Mouse (Mus musculus) cerebellum, adult 2 months (tissue): ENCODE measurements around the gene Hdac1.

ENCODE experiments used
- CTCF ChIP-seq: fragments of 200-500 bp; IDR thresholded peaks from 2 replicates; pipeline ENCODE4 v1.5.1; 2011; ENCODE audit warnings: low read depth, mild to moderate bottlenecking, control low read depth, low read length, moderate library complexity, borderline replicate concordance; ENCODE audit not compliant: insufficient read depth
- POLR2A ChIP-seq: fragments of 200-500 bp; IDR thresholded peaks from 2 replicates; pipeline ENCODE4 v1.6.1; 2011; ENCODE audit warnings: low read length, control low read depth, borderline replicate concordance; ENCODE audit not compliant: insufficient read depth

DNA sequence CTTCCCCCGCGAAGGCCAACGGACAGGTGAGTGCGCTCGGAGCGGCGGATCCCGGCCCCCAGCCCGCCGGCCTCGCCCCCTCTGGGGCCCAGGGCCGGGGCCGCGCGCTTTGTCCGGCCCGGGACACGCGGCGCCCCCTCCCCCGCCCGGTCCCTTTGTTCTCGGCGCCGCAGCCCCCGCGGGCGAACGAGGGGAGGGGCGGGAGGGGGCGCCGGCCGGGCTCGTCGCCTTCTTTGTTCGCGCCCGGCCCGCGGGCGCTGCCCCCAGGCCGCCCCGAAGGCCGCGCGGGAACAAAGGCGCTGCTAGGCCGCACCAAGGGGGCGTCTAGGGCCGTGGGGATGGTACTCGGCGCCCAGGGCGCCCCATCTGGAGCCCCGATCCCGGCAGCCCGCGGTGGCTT is 28.6 kb downstream of the Hdac1 start:
- TF ChIP-seq CTCF, result no peak
- TF ChIP-seq POLR2A, result no peak
